Mouse (Mus musculus) spleen, postnatal 36 days (tissue): ENCODE measurements around the gene Ip6k3.

ENCODE experiments used
- DNase-seq, 2 experiments: peaks; one replicate each; pipeline ENCODE4 v3.0.0; 2022; ENCODE audit warnings: low spot score in 2 of 2, mixed read lengths in 1 of 2

Ip6k3 gene

DNA sequence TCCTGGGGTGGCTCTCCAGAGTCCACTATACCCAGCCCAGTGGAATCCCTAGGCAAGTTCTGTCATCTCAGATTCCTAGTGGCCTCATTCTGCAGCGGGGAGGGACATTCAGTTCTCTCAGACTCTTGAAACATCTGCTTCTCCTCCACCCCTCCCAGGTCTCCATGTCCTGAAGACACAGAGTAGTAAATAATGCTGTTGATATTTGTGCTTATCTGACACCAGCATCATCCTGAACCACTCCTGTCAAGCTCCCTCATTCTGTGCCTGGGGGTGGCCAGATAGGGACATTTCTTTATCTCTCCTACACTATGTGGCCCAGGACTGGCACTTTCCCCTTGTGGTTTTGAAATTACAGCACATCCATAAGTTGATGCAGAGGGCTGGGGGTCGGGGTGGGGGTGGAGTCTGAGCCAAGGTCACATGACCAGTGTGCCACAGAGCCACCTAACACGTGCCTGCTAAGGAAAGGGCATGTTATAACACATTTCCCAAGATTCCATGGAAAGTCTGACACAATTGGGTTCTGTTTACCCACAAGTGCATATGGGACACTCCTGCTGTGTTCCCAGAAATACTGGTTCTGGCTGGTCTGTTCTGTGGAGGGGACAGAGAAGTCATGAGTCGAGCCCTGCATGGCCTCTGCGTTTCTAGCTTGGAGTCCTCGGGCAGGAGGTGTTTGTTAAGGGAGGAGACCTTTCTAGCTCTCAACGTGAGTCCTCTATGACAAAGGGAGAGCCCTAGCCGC lies 14.4 kb downstream of the Ip6k3 start:
- DNase-seq = peak; percentile 21 to 46

DNA sequence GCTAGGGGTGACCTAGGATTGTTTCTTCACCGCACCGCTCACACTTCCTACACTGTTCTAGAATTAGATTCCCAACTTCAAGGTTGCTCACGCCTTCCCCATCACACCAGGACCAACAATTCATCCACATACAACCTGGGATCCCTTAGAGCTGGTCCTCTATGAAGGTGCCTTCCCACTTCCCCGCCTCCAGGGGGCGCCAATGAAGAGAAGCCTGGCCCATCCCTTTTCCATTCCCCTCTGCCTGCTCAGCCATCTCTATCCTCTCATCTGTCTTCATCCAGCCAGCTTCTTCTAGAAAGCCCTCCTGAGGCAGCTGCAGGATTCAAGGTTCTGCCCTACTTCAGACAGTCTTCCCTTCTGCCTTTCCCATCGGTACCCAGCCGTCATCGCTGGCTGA lies 16.2 kb downstream of the Ip6k3 start:
- DNase-seq = no peak

DNA sequence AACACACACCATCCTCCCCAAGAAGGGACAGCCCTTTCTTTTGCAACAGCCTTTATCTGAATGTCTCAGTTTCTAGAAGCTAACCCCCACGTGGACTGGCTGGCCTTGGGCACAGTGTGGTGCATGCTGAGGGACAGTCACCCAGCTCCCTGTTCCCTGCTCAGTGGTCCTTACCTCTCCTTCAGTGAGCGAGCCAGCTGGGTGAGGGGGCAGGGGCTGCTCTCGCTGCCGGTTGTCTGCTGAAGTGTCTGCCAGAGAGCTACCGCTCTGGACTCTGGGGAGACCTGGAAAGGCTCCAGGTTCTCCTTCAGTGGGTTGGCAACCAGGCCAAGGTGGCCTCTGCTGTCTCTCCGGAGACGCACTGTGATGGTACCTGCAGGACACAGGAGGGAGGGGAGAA lies 16.7 kb downstream of the Ip6k3 start:
- DNase-seq = no peak

DNA sequence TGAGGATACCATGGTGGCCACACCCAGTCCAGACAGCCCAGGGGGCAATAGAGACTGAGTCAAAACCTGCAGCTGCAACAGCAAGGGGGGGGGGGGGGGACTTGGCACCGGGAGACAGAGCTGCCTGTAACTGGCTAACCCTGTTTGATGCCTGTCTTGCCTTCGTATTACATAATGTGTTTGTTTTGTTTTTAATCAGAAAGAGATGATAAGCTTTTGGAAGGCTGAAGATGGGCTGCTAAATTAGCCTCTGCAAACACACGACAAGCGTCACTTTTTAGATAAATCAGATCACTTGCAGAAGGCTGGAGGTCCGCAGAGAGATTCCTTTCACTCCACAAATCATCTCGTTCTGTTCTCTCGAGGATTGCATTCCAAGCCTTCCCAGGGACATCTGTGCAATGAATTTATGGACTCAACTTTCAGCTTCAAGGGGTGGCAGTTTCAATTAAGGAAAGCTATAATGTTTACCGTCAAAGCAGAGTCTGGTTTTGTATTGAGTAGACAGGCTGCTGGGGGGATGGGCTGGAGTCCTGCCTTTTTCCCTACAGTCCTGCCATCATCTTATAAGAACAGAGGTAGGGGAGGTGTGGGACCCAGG lies 21.2 kb downstream of the Ip6k3 start:
- no peak for DNase-seq

DNA sequence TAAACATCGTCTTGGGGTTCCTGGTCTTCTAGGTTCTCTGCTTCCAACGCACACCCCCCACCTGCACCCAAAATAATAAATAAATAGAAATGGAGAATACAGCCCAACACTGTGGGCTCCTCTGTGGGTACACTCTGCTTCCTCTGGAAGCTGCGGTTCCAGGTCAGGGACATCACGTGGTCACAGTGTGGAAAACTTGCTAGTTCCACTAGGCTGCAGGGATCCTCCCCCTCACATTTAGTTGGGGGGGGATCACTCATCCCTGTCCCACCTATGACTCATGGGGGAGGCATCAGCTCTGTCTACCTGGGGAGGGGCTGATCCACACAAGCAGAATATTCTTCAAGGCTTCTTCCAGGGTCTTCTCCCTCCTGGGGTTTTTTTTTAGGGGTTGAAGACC lies 23.4 kb downstream of the Ip6k3 start:
- no peak for DNase-seq

DNA sequence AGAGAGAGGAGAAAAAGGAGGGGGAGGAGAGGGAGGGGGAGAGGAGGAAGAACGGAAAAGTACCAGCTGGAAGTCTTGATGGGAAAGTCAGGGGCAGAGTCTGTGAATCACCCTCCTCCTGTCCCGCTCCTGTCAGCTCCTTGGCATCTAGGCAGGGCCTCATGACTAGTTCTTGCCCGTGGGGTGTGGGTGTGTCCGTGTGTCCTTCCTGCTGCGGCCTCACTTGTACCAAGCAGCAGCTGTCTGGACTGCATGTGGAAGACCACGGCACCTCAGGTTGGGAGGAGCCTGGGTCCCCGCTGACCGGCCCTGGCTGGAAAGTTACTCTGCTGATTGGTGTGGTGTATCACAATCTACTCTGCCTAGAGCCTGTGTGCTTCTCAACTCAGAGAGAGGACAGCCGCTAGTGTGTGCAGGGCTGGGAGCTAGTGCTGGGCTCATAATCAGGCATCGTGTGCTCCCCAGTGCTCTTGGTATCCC lies 25.6 kb downstream of the Ip6k3 start:
- DNase-seq = no peak

DNA sequence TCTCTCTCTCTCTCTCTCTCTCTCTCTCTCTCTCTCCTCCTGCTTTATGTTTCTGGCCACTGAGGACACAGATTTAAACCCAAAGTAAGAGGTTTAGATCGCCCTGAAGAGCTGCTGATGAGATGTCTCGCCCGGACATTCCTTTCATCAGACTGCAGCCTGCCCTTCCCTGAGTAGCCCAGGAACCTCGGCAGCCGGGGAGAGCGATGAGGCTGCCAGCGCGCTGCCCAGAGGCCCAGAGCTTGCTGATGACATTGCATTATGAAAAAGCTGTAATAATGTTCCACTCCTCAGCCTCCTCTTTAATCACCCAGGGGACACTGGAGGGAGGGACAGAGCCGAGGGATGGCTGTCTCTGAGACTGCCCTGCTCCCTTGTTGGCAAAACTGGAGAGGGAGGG lies 27.3 kb downstream of the Ip6k3 start:
- DNase-seq = no peak

DNA sequence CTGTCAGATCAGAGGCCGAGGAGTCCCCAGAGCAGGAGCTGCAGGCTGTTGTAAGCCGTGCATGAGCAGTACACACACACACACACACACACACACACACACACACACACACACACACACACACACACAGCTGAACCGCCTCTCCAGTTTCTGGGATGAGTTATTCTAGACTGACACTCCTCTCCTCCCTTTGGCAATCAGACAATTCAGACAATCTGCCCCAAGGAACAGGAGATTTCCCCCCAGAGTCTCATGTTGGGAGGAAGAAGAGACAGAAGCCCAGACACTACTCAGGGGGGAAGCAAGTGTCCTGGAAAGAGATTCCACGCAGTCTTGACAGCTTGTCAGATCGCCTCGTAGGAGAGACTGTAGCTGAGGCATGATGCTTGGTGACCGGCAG lies 28.3 kb downstream of the Ip6k3 start:
- no peak for DNase-seq

DNA sequence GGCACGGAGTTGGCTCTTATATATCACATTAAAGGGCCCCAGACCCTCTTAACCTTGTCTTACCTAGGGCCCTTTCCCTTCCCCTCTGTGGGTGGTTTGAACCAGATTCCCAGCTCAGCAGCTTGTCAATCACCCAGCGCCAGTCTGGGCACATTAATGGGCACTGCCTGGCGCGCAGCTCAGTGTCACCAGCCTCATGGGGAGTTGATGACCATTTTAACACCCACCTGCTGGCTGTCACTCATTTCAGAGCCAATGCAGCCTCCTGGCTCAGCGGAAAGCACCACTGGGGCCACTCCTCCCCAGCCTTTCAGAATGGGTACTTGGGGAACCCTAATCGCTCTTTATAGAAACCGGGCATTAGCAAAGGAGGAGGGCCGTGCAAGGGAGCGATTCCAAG lies 29.2 kb downstream of the Ip6k3 start:
- DNase-seq = no peak

DNA sequence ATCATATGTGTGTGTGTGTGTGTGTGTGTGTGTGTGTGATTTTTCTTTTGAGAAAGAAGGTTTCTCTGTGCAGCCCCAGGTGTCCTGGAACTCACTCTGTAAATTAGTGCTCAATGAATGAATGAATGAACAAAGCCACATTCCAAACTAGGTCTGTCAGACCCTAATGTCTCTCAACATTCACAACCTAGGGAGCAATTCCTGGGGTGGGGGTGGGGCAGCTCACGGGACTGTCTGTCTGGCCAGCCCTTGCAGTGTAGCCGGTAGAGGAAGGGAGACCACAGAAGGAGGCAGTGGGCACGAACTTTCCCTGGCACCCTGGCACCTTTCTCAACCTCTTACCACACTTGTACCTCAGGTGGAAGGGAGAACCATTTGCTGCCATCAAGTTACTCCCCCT lies 32.9 kb downstream of the Ip6k3 start:
- DNase-seq = no peak

DNA sequence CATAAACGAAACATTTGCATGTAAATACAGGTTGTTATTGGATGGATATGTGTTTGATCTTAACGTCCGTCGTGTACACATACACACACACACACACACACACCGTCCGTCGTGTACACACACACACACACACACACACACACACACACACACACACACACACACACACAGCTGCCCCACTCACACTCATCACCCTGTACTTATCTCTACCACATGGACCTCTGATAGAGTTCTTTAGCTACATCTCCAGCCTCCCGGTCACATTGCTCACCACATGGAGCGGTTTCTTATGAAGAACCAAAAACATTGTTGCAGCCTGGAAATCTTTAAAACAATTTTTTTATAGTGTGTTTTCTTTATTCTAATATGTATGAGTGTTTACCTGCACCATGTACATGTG lies 33.4 kb downstream of the Ip6k3 start:
- no peak for DNase-seq

DNA sequence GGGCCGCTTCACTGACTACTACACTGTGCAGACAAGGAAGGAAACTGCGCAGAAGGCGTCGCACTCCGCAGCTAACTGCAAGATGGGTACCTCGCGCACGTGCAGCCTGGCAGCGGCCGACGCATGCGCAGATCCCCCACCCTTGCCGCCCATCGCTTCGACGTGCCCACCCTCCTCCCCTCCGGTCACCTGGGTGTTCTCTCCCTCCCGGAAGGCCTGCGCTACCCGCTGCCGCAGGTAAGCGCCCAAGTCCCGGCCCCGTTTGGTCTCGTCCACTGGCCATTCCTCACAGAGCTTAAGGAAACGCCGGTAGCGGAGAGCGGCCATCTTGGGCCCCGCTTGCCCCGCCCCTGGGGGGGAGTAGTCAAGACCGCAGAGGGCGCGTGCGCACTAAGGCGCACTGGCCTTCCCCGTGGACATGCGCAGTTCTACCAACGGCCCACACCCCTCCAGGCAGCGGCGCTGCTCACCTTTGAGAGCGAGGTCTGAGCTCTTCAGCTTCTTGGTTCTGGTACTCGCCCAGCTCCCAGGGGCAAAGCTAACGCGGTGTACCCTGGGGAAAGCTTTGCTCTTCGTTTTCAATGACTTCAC lies 33.9 kb downstream of the Ip6k3 start, which contains the start of gene Uqcc2:
Gene Uqcc2, minus strand, starts transcription at position 366 of the 591 bp plus-strand sequence.
- DNase-seq = peak; percentile 96 to 97

DNA sequence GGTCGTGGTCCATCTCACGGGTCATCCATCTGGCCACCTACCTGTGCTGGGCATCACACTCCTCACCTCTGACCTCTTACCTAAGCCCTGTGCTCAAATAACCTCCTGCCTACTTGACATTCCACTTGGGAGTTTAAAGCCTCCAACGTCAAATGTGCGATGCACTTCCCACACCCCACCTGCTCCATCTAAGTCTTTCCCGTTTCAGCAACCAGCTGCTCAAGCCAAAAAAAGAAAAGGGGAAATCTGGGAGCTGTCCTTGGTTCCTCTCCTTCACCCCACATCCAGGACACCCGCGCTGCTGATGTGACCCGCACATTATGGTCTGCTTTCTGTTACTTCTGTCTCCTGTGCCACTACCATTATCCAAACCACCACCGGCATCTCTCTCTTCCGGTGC lies 35.4 kb downstream of the Ip6k3 start:
- no peak for DNase-seq

DNA sequence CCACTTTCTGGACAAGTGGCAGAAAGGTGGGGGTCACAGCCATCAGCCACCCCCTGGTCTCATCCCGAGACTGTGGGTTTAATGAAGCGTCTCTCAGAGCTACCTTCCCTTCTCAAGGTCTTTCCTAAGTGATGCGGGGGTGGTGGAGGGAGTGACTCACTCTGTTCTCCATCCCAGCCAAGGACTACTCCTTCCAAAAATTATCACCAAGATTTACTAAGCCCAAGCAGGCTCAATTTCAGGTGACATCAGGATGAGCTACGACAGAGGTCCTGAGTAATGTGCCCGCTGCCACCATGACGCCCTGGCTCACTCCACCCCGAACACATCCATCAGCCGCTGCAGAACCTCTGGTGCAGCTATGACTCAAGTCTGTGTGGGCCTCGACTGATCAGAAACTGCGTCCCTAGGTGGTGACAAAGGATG lies 36.3 kb downstream of the Ip6k3 start:
- no peak for DNase-seq

DNA sequence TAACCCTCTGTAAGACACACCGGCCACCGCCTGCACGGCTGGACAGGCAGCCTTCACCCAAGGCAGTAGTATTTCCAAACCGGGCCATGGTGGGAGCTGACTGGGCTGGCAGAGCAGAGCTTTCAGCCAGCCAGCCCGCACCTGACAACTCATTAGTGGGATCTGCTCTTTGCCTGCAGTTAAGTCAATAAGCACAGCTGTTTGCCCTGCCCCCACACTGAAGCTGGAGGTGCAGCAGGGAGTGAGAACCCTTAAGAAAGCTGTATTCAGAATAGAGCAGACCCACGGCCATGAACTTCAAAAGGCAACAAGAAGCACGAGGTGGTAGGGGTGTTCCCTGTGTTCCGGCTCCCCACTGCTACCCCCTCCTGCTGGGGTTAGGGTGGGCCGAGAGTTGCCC lies 37.3 kb downstream of the Ip6k3 start:
- DNase-seq = no peak

DNA sequence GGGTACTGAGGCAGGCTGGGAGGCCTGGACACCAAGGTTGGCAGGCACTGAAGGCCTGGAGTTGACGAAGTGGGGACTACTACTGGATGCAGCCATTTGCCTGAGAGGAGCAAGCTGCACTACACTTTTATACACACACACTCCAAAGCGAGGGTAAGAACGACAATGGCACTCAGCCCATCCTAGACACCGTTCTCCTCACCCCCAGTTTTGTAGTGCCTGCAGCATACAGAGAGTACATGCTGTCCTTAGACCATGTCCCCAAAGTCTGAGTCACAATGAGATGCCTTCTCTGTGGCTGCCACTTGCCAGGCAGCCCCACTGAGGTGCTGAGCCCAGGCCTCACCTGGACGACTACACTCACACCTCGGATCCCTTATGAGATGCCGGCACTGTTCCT lies 37.8 kb downstream of the Ip6k3 start:
- DNase-seq = no peak

DNA sequence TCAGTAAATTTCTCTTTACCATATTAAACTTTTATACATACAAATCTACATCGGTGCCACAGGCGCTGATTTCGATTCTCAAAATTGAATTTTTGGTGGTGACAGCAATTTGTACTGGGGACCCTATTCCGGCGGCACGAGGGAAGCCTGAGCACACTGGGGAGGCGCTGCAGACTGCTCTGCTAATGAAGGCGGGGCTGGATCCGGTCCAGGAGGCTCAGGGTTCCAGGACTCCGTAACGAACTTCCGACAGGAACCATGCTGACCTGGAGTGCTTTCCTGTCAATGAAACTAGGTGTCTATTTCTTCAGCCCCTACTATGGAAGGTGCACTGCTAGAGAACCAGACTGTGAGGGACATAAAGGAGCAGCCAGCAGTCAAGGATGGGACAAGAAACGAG lies 38.3 kb downstream of the Ip6k3 start:
- no peak for DNase-seq

DNA sequence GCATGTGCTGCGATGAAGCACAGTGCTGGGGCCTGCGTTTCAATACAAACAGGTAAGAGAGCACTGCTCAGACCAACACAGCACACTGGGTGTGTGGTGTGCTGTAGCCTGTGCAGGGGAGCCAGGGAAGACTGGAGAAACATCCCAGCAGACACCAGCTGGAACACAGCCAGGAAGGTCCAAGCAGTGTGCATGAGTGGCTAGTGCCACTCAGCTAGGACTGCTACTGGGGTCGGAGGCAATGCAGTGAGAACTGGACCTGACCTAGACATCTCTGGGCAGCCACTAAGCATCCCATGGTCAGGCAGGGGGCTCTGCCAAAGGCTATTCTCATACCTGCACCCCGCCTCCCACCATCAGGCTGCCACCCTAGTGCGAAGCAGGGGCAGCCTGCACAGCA lies 39.4 kb downstream of the Ip6k3 start:
- DNase-seq = no peak

DNA sequence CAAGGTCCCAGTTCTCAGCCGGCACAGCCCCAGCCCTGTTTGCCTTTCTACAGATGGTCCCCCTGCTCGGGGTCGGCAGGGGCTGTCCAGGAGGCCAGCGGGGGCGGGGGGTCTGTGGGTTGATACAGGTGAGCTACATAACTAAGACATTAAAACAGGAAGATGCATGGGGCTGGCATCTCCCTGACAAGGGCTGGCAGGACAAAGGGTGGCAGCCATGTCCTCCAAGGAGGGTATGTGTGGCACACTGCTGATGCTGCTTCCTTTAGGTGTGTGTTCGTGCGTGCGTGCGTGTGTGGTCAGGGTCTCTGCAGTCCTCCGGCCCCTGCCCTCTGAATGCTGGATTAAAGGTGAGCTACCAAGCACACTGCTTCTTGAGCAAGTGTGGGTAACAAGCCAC lies 40.6 kb downstream of the Ip6k3 start:
- no peak for DNase-seq

DNA sequence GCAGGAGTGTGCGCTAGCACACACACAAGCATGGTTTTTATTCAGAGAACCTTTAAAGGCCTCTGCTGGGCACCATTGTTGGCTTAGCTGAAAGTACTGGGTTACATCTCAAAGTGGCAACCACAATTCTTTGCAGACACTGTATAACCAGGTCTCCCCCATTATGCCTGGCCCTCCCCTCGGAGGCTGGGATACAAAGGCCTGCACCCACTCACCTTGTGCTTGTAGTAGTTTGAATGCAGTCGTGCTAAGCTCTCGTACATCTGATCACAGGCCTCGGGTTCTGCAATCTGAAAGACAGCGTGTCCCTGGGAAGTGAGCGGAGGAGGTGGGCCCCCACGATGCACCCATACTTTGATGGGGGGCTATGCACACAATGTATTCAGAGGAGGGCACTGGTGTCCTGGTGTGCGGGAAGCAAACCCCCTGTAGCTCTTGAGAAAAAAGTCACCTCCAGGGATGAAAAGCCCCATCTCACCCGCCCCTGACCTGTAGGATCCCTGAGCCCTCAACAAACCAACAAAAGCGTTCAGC lies 41.9 kb downstream of the Ip6k3 start:
- DNase-seq = no peak

DNA sequence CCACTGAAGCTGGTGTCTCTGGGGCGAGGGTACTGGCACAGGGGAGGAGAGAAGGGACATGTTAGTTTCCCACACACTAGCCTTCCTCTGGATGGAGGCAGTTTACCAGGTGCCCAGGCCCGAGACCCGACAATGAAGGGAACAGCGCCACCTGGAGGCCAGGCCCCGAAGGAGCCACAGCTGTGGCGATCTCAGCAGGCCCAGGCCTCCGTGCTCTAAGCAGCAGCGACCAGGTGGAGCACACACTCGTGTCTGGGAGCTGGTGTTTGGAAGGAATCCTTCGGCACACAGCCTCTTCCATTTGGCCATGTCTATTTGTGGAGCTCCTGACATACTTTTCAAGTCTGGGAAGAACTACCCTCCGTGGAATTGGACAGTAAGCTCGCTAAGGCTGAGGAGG lies 42.4 kb downstream of the Ip6k3 start:
- peak; percentile 60 for DNase-seq

DNA sequence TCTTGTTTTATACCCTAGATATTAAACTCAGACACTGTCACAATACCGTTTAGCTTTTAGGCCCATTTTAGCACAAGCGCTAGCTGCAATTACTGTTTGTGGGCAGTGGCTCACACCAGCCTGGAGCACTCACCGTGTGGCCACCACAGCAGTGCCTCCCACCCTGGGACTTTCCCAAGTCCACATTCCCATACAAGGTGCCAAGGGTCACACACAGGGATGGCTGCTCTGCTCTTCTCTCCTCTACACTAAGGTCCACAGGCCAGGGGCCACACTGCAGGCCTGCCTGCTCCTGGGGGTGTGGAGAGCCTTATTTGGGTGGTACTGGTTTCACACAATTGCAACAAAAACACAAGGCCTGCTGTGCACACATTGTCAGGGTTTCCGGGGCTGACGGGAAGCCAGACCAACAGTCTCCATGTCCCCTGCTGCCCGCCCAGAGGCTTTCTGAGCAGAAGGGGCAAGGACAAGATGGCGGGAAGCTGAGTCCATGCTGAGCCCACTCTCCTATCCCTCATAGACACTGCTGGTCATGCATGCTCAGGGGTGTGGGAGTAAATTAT lies 43.7 kb downstream of the Ip6k3 start:
- no peak for DNase-seq

DNA sequence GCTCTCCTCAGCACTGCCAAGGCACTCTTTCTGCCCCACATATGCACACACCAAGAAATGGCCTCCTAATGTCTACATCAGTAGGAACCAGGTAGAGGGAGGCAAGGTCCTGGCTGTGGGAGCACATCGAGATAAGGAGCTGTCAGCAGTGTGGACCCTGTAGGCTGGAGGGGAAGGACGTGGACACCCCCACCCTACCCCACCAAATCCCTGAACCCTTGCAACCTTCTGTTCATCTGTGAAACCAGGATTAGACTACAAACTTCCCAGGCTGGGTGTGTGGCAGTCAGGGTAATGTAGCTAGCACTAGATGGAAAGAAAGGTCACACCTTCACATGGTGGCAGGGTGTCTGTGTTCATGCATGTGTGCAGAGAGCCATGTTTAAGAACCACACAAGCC lies 44.5 kb downstream of the Ip6k3 start:
- no peak for DNase-seq
